Mouse (Mus musculus) myocyte (in vitro differentiated cells): ENCODE measurements at regions not wholly inside any gene's neighbourhood (a gene's known extent, or its start where the extent isn't known, plus 50 kb on each side); places are given as distances from the start of the nearest gene placed in this dataset.

Source experiments
- CEBPB ChIP-seq: IDR thresholded peaks from 2 replicates; pipeline ENCODE4 v1.6.1; 2011; ENCODE audit warnings: mild to moderate bottlenecking, moderate library complexity; ENCODE audit not compliant: poor library complexity, insufficient read depth, severe bottlenecking
- MAX ChIP-seq: IDR thresholded peaks from one replicate; pipeline ENCODE4 v1.6.1; 2011; ENCODE audit warnings: low read depth, mild to moderate bottlenecking, control low read depth
- MYOG ChIP-seq, 3 experiments: IDR thresholded peaks; one replicate each; pipeline ENCODE4 v1.6.1; 2011; ENCODE audit warnings: control low read depth in 2 of 3, low read depth in 2 of 3, mild to moderate bottlenecking in 2 of 3; ENCODE audit not compliant: insufficient read length in 2 of 3, control insufficient read depth in 1 of 3, insufficient read depth in 1 of 3
- POLR2A ChIP-seq: IDR thresholded peaks from one replicate; pipeline ENCODE4 v1.6.1; 2011; ENCODE audit warnings: low read depth, mild to moderate bottlenecking, control low read depth, moderate library complexity; ENCODE audit not compliant: insufficient read length
- POLR2AphosphoS2 ChIP-seq: IDR thresholded peaks from one replicate; pipeline ENCODE4 v1.6.1; 2011; ENCODE audit warnings: low read depth, control low read depth; ENCODE audit not compliant: insufficient read length
- REST ChIP-seq: IDR thresholded peaks from one replicate; pipeline ENCODE4 v1.6.1; 2011; ENCODE audit warnings: mild to moderate bottlenecking, control low read depth, moderate library complexity; ENCODE audit not compliant: insufficient read depth, insufficient read length
- SRF ChIP-seq: IDR thresholded peaks from one replicate; pipeline ENCODE4 v1.6.1; 2011; ENCODE audit warnings: low read depth; ENCODE audit not compliant: control insufficient read depth, insufficient read length
- TCF12 ChIP-seq: IDR thresholded peaks from one replicate; pipeline ENCODE4 v1.6.1; 2011; ENCODE audit warnings: mild to moderate bottlenecking, control low read depth; ENCODE audit not compliant: poor library complexity, insufficient read depth, severe bottlenecking
- USF1 ChIP-seq: IDR thresholded peaks from one replicate; pipeline ENCODE4 v1.6.1; 2011; ENCODE audit warnings: low read depth, mild to moderate bottlenecking, control low read depth, moderate library complexity

DNA sequence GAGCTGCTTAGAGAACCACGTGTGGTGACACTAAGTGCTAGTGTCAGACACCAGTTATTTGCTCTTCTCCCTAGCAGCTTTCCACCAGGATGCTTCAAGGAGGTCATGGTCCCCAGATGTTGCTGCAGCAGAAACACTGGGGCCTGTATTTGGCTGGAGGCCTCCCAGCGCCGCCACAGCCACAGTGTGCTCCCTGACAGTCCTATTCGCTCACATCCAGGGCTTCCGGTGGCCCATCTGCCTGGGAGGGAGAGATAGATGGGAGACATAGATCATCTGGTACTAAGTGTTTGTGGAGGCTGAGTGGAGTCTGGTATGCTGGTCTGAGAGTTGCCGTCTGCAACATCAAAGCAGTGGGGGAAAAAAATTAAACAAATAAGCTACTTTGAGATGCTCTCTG, 301.6 kb downstream of the Tns1 start:
- TF ChIP-seq MYOG (IDR thresholded peaks at IDR 0.05; ENCODE audit: control insufficient read depth in 1 of 3, insufficient read depth in 1 of 3, insufficient read length in 2 of 3, low read depth in 2 of 3) (no peak), POLR2A (no peak), TCF12 (no peak), MAX (no peak), CEBPB (no peak), POLR2AphosphoS2 (no peak), SRF (no peak), USF1 (no peak), REST (no peak)
